Mouse (Mus musculus) E14TG2a.4 (cell line): ENCODE results near the gene Cyp11a1.

ENCODE experiments used
- CTCF ChIP-seq: conservative IDR thresholded peaks from 2 replicates; pipeline ENCODE4 v1.5.1; 2014; ENCODE audit warnings: low read length
- NANOG ChIP-seq: IDR thresholded peaks from 2 replicates; pipeline ENCODE4 v1.6.1; 2014; ENCODE audit warnings: borderline replicate concordance, low read length, mixed read lengths

DNA sequence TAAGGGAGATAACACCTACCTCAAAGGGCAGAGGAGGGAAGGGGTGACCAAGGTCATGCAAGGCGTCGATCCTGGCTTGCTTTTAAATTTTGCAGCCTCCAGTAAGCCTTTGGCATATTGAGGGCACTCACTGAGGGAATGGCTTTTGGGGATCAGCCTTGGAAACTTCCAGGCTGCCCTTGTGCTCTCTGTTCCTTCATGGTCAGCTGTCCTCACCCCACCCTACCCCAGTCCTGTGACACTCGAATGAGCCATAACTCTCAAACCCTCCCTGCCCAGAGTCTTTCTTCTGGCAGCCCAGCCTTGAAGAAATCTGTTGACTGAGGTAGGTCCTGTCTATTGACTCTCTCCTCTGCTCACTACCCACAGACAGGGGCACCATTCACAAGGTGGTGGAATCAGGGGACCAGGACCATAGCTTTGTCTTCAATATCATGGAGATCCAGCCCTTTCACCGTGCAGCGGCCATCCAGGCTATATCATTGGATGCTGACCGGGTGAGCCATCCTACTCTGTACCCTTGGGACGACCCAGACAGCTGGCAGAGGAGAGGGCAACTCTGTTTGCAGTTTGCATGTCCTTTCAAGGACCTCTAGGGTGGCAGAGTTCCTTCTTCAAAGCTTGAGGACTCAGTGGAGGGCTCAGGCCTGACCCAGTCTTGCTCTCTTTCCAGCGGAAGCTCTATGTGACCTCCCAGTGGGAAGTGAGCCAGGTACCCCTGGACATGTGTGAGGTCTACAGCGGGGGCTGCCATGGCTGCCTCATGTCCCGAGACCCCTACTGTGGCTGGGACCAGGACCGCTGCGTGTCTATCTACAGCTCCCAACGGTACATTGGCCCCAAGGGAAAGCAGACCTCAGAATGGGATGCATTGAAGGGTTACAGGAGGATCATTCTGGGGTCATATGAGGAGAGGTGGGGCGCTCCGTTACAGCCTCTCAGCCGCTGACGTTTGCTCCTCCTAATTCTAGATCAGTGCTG lies 46.0 kb upstream of the Cyp11a1 start:
- TF ChIP-seq CTCF: no peak
- no peak for TF ChIP-seq NANOG
